Mouse (Mus musculus) lung, postnatal 14 days (tissue): Measurements from ENCODE around the gene Ldlrad3.

Source experiments
- DNase-seq: peaks from one replicate; pipeline ENCODE4 v3.0.0; 2021

Ldlrad3 gene

GRCm38 (mm10) chr2:102032713-102033343 lies 153.4 kb downstream of the Ldlrad3 start:
- DNase-seq: no peak

DNA sequence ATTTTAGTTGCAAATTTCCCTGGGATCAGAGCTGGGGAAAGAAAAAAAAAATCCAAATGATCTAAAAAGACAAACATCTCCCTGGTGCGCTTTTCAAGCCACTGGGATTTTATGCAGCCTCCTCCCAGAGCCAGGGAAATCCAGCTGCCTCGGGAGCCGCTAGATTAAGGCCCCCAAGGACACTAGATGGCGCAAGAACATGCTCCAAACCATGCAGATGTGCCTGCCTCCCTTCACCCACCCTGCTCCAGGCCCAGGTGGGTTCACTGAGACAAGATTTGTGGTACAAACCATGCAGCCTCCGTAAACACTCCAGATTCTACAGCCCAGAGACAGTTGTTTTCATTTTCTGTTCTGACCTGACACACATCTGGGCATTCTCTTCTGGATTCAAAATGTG lies 155.5 kb downstream of the Ldlrad3 start:
- DNase-seq: peak; percentile 73

- DNase-seq: no peak
Measured at GRCm38 (mm10) chr2:102030152-102030551, 156.0 kb downstream of the Ldlrad3 start.

- no peak for DNase-seq
Measured at GRCm38 (mm10) chr2:102029682-102030081, 156.5 kb downstream of the Ldlrad3 start.

GRCm38 (mm10) chr2:102027265-102027664 lies 158.9 kb downstream of the Ldlrad3 start:
- DNase-seq: no peak

GRCm38 (mm10) chr2:102026156-102026555 lies 160.0 kb downstream of the Ldlrad3 start:
- DNase-seq: no peak

DNA sequence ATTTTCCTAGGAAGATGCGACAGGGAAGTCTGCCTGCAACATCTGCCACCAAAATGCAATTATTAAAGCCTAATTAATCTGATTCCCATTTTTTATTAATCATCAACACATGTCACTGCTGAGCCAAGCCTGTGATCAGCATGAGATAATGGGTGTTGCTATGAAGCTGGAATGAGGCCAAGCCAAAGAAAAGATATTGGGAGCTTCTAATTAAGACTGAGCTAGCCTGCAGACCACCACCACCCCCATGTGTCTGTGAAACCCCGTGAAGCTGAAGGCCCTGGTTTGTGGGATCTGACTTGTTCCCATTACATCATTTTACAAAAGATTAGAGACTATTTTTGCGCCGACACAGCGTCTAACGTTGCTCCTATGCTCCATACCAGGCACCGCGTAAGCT lies 161.7 kb downstream of the Ldlrad3 start:
- no peak for DNase-seq

- no peak for DNase-seq
Measured at GRCm38 (mm10) chr2:102021371-102022084, 164.7 kb downstream of the Ldlrad3 start.

DNA sequence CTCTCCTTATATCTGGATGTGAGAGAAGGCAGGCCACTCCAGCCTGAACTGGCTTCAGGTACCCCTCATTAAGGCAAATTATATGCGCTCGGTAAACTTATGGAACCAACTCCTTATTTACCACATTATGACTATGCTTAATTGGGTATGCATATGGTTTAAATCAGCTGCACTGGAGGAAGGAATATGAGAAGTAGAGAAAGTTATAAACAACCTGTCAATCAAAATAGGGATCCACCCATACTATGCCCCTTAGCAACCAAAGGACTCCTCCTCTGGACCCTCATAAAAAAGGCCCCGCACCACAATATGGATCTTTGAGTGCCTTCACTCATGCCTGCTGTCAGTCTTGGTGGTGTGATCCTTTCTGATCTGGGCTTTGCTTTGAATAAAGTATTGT lies 165.6 kb downstream of the Ldlrad3 start:
- DNase-seq: no peak

DNA sequence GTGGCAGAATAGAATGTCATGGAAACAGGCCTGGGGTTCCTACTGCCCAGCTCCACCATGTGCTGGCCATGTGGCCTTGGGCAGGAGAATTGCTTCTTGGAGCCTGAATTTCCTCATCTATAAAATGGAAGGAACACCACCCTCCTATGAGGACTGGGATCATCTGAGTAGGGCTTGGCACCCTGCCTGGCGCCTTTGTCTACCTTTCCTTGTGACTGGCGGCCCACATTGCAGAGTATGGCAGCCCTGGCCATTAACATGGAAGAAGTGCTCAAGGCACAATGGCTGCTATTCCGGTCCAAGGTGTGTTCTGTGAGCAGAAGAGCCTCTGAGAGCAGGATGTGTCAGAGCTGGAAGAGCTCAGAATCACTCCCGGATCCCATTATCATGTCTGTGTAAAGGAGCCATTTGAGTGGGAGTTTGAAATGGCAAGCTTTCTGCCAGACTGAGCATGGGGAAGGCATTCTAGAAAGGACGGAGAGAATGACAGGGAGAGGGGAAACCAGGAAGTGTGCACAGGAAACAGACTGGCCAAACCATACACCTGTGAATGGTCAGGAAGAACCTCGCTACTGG lies 171.6 kb downstream of the Ldlrad3 start:
- DNase-seq: no peak

GRCm38 (mm10) chr2:102011311-102011975 lies 174.7 kb downstream of the Ldlrad3 start:
- no peak for DNase-seq

GRCm38 (mm10) chr2:102009766-102010265 lies 176.4 kb downstream of the Ldlrad3 start:
- DNase-seq: no peak

DNA sequence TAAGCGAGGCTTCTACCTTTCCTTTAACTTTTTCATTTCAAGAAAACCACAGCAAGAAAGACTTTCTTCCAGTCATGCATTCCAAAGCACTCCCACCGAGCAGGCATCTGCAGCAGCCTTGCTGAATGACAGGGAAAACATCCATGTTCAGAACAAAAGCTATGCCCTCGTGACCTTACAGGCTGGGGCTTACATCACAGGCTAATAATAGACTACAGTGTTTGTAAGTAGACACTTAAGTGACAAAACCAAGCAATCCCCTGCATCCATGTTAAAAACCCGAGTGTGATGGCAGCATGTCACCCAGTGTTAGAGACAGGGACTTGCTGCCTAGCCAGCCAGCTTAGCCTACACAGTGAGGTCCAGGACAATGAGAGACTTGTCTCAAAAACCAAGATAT lies 180.0 kb downstream of the Ldlrad3 start:
- peak; percentile 37 for DNase-seq

GRCm38 (mm10) chr2:102005377-102006007 lies 180.7 kb downstream of the Ldlrad3 start:
- no peak for DNase-seq

DNA sequence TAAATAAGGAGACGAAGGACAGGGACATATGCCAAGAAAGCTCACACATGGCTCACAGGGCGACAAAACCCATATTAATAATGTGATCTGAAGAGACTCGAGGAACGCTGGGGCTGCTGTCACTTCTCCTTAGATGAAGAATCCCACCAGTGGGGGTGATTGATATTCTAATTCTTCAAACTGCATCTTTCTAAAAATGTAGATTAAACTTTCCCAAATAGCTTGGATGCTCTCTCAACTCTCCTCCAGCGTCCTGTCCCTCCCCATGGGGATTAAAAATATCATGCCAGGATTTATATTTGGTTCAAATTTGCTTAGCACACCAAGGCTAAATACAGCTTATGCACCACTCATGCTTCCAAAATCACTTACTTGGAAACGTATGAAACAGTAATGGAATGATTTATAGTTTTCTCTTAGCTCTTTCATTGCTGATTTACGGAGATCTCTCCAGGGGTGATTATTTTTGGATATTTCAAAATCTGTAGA lies 182.4 kb downstream of the Ldlrad3 start:
- no peak for DNase-seq

DNA sequence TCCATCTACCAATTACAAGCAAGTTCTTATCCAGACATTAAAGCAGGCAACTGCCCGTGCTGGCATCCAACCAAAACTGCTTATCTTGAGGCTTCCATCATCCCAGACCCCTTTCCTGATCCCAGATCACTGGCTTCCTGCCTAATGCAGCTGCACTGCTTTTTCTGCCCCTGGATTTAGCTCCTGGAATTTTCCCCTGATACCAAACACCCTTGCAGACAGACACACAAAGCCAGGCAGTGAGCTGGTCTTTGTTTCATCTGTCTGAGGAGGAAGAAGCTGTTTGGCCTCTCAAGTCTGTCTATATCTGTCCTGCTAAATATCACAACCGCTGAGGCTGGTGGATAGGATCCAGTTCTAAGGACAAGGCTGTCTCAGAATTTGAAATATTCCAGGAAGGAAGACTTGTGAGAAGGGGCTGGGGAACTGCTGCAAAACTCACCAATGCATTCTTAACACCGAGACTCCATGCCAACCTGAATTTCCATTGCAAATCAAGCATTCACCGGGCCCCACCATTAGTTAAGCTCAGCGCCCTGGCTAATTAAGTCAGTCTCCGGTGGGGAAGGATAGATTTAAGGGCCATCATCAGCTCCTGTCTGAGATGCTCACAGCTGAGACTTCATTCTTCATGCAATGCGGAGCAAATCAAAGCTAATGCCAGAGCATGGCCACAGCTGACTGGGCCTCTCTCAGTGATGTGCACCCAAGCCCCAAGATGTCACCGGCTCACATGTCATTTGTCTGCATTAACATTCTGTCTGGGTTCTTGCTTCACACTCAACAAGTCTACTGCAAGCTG lies 183.0 kb downstream of the Ldlrad3 start:
- peak; percentile 39 for DNase-seq

GRCm38 (mm10) chr2:102002408-102002973 lies 183.7 kb downstream of the Ldlrad3 start:
- no peak for DNase-seq

DNA sequence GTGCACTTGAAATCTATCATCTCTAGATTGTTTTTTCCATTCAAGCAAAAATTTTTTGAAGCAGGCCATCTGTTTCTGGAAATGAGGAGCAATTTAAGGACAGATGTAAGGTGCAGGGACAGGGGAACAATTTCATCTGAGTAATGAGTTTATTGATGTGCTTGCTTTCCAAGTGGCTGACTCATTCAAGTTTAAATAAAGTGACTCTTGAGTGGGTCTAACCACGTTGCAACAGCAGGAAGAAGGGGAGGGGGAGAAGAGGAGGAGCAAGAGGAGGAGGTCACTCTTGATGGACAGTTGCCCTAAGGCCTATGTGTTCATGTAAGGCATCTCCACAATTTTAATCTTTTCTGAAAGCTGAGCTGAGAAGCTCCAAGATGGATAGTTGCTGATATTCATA lies 184.5 kb downstream of the Ldlrad3 start:
- DNase-seq: no peak

DNA sequence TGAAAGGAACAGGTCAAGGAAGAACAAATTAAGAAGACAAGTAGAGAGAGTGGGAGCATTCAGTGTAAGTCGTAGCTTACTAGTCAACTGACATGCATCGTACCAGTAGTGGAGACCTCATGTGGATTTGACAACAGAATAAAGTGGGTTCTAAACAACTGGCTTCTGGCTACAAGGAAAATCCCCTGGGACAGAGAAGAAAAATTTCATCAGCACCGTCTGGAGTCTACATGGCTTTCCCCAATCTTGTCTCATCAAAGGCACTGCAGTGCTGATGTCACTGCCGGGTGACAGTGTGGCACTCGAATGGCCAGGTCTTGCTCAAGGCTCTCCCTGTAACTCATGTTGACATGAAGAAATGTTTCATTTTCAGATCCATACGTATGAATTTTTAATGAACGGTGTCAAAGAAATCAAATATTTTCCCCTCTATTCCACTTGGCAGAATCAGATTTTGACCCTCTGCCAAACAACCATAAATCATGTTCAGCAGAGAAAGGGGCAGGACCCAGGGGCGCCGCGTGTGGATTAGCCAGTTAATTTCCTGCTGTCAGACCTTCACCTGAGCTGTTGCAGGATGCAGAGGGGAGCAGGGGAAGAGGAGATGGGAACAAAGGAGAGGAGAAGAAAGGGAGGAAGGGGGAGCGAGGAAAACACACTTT lies 187.1 kb downstream of the Ldlrad3 start:
- no peak for DNase-seq

DNA sequence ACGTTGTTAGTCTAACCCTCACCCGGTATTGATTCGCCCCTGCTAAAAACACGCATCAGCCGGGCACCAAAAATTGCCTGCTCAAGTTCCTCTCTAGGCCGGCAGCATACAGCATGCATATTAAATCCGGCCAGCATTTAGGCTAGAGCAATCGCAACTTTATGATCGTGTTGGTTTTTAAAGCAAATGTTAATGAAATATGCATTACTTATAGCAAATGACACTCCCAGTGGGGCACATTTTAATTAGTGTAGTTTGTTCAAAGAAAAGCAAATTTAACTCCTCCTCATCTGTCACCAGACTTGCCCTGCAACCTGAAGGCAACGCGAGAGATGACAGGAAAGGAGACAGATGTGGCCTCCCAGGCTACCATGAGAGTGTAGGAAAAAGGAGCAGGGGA lies 189.2 kb downstream of the Ldlrad3 start:
- DNase-seq: no peak
